Mouse (Mus musculus): ENCODE measurements around the gene Dysf. TPM values are rescaled to one million over a fixed set of nuclear protein-coding genes. Genes with fewer than 3 reads are reported as not detected.
A peak's percentile ranks its signal among the peaks of the same experiment; 100 is the strongest.

The Dysf gene
- total RNA-seq, 4 experiments from 2014 or later, result 3.7 to 5.6 (median 3.8) TPM

DNA sequence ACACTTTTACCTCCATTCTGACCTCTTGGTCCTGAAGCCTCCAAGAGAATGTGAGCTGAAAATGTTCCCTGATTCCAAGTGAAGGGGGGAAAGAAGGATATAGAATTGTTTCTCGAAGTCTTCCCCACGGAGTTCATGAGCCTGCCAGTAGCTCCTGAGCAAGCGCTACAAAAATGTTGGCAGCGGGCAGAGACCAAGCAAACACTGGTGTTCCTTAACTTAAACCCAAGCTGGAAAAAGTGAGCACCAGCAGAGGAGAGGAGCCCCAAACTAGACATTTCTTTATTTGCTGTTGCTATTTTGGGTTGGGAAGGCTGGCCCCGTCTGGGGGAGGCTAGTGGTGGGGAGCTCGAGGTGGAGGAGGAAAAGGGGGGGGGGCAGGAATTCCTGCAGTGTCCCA is 102.0 kb downstream of the Dysf start:
- DNase-seq (ENCODE audit: low spot score in 2 of 2), result no peak

DNA sequence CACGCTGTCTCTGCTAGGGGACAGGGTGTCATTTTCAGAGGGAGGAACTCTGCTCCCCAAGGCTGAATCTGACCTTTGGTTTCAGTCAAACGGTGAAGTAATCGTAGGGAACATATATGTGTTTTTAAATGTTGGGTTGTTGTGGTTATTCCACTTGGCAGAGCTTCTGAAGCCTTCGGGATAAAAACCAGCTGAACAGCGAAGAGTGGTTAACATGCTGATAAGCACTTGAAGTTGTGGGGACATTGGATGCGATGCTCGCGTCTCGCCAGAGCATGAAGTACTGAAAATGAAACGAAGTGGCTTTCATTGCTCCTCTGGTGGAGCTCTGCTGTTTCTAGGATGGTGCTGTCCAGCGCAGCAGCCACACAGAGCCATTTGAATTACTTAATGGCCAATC is 102.7 kb downstream of the Dysf start:
- DNase-seq (ENCODE audit: low spot score in 2 of 2), result no peak

DNA sequence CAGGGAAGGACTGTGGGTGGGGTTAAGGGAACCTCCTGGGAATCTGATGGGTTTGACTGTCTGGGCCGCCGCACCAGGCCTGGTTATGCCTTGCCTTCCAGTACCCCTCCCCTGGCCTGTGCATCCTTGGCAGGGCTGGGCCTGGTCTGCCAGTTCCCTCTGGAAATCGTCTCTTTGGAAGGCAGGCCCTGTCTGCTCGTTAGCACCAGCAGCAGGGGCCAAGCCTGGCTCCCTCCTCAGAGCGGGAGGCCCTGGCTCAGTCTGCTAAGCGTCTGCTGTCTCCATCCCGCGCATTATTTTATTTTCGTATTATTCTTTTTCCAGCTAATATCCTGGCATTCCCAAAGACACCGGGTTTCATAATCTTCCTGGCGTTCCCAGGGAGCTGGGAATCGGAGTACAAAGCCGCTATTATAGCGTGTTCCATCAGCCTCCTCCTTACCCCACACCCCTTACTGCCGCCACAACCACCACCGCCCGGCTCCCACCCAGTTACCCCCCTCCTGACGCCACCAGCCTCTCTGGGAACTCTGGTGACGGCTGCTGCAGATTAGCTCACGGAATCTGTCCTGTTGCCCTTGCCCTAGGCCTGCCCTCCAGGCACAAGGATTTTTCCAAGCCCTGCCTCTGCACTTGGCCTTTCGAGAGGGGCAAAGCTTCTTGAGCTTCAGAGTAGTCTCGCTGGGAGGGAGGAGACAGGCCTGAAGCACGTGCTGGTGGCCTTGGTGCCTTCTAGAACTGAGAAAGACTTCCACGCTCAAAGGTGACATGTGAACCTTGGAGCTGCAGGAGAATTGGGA is 111.5 kb downstream of the Dysf start:
- no peak for DNase-seq (ENCODE audit: low spot score in 2 of 2)

DNA sequence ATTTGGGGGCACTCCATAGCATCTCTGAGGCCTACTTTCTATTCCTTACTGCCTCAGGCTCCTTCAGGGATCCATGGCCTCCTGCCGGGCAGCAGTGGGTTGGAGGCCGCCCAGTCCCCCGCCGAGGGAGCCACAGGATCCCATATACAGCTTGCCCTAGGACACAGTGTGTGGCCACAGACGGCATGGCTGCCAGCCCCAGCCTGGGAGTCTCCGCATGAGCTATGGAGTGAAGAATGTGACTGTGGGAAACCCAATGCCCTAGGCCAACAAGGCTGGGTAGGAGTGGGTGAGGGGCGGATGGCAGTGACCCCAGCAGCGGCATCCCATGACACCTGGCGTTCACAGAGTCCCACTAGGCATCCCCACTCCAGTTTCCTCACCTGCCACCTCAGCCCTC is 116.2 kb downstream of the Dysf start:
- no peak for DNase-seq (ENCODE audit: low spot score in 2 of 2)

DNA sequence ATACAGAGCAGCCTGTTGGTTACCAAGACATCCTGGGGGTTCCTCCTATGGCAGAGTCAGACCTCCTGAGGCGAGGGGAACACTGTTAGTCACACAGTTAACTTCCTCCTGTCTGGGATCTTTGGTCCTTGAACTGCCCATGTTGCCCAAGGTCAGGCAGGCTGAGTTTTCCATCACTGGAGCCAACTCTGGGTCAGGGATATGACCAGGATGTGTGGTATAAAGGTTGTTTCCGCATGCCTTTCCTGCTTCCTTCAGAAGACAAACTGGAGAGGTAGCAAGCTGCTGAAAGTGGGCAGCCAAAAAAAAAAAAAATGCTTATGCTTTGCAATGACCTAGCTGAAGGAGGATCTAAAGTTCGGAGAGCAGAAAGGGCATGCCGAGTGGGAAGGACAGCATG is 116.7 kb downstream of the Dysf start:
- no peak for DNase-seq (ENCODE audit: low spot score in 2 of 2)

DNA sequence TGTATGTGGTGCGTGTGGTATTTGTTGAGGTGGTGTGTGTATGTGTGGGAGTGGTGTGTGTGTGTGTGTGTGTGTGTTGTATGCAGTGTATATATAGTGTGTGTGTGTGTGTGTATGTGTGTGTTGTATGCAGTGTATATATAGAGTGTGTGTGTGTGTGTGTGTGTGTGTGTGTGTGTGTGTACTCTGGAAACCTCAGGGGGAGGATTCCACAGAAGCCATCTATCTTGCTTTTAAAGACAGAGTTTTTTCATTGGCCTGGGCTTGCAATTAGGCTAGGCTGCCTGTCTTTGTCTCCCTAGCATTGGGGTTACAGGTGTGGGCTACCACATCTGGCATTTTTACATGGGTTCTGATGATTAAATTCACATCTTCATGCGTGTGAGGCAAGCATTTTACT is 119.8 kb downstream of the Dysf start:
- no peak for DNase-seq (ENCODE audit: low spot score in 2 of 2)

DNA sequence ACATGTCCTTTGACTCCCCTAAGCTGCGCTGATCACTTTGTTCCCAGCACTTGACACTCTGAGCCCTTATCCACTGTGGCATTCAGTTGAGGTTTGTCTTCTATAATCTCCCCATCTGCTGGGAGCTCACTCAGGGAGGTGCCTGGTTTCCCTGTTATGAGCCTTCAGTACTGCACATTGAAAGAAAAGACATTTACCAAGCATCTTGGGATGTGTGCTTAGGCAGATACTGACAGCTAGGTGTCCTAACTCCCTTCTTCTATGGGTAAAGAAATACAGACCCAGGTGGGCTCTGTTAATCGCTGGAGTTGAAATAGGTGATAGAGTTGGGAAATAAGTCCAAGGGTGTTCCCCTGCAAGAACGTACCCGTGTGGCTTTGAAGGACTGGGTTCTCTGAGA is 122.5 kb downstream of the Dysf start:
- no peak for DNase-seq (ENCODE audit: low spot score in 2 of 2)

DNA sequence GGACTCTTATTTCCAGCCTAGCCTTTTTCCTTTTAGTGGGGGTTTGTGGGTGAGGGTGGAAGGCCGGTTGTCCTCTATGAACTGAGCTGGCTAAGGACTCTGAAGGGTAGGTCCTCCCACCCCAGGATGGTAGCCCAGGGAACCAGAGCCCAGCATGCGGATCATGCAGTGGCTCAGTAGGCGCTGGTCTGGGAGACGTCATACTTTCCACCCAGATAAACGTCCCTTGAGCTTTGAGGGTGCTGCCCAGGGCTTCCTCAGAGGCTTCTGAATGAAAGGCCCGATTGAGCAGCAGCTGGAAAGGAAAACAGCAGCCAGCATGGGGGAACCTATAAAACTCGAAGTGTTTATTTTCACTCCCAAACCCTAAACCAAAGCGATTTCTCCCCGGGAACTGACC is 123.1 kb downstream of the Dysf start:
- no peak for DNase-seq (ENCODE audit: low spot score in 2 of 2)

DNA sequence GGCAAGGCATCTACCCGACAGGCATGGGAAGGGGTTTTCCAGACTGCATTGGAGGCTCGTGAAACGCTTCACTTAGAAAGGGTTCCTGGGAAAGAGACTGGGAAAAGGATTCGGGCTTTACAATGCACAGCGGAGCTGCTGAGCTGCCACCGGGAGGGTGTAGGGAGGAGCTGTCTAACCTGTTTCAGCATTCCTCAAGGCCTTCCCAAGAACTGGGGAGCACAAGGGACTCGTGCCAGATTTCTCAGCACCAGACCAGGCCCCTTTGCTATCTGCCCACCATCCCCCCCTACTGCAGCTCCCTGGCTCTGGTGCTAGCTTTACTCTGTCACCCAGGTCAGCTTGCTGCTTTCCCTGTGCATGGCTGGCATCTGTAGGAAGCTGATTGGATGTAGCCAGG is 124.7 kb downstream of the Dysf start:
- no peak for DNase-seq (ENCODE audit: low spot score in 2 of 2)

DNA sequence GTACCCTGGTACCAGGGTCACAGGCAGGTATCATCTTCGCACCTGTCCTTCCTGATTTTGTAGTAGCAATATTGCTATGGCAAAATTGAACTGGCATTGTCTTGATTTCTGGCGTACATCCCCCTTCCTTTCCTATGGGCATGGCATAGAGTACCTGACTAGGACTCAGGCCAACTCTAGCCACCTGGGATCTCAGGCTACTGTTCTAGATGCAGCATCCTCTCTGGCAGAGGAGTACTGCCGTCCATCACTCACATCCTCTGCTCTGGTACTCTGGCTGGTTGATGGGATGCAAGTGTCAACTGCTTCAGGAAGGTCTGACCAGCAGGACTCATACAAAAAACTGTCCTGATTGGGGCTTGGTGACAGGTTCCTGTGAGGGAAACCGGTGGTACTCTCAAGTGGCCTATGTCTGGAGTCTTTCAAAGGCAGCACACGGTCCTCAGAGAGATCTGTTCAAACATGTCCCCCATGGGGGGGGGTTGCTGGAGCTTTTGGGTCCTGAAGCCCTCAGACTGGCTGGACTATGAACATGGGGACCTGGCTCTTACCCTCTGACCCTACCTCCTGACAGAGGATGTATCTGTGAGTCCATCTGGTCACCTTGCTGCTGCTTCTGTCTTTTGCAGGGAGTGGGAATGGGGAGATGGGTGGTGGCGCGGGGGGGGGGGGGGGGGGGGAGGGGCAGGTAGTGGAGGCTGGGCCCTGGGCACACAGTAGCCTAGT is 125.8 kb downstream of the Dysf start:
- DNase-seq (ENCODE audit: low spot score in 2 of 2), result no peak

DNA sequence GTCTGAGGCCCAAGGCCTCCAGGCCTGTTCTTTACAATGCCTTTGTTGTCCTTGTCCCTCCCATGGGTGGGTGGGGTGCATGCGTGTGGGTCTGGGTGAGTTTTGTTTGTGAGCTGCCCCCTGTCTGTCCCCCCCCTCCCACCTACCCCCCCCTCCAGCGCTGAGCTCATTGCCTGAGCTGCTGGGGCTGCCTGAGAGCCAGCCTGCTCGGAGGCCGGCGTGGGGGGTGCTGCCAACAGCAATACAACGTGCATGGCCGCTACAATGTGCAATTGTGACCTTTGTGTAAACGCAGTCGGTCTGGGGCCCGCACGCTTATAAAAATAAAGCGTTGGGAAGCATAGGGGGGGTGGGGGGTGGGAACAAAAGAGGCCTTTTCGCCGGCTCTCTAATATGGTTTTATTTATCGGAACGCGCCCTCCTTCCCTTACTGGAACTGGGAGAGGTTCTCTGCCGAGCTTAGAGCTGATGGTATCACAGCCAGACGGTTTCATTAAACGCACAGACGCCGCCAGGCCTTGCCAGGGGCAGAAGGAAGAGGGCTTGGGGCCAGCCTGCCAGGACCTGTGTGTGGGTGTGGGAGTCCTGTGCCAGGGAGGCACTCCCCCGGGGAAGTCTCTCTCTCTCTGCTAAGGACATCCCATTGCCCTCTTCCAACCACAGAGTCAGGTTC is 126.5 kb downstream of the Dysf start:
- DNase-seq (ENCODE audit: low spot score in 2 of 2), result peak in 1 of 2 experiments; percentile 70

DNA sequence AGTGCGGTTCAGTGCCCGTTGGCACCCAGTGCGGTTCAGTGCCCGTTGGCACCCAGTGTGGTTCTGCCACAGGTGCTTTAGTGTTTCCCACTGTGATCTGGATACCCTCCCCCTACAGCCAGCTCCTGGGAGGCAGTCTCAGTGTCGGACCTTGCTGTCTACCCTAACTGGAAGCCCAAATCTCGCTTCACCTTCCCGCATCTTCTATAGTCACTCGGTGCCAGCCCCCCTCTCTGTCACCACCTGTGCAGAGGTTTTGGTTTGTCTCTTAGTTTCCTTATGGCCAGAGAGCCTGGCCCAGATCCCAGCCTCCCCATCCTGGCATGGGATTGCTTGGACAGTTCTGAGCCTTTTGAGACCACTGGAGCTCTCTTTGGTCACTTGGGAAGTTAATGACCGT is 127.3 kb downstream of the Dysf start:
- DNase-seq (ENCODE audit: low spot score in 2 of 2), result no peak

DNA sequence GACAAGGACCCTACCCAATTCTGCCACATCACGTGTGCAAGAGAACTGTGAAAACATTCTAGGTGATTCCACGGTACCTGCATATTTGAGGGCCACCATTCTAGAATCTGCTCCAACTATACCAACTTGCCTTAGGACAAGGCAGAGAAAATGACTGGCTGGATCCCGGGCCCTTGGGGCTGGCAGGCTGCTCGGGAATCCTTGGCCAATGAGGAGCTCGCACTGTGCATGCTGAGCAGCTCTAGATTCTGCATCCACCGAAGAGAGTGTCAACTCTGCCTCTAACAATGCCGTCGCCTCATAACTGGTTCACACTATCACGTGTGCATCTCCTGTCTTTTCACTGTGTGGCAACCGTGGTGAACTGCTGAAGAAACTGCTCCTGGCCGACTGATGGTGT is 128.0 kb downstream of the Dysf start:
- no peak for DNase-seq (ENCODE audit: low spot score in 2 of 2)

DNA sequence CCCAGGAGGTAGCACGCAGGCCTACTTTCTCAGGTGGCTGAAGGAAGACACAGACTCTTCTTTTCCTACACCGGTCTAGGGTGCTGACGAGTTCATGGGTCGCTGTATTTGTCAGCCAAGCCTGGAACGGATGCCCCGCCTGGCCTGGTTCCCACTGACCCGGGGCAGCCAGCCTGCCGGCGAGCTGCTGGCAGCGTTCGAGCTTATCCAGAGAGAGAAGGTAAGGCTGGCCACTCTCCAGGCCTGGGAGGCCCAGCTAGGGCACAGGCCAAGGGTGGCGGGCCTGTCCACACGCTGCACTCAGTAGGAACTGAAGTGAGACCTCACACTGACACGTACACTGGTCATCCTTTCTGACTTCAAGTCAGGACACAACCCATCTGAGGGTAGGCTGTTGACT is 131.5 kb downstream of the Dysf start:
- DNase-seq (ENCODE audit: low spot score in 2 of 2), result peak in 1 of 2 experiments; percentile 17

DNA sequence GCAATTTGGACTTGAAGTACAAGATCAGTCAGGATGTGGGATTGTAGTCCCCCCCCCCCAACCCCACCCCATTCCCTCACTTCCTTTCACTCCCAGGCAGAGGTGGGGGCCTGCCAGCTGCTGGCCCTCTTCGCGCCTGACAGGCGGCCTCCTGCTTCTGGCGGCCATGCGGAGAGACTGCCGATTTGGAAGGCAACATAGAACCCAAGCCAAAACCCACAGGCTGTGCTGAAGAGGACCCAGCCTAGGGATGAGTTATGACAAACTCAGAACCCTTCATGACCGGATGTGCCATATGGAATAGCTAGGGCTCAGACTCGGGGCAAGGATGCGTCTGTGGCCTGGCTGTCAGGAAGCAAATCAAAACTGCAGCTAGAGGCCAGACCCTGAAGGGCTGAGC is 134.1 kb downstream of the Dysf start:
- DNase-seq (ENCODE audit: low spot score in 2 of 2), result no peak

DNA sequence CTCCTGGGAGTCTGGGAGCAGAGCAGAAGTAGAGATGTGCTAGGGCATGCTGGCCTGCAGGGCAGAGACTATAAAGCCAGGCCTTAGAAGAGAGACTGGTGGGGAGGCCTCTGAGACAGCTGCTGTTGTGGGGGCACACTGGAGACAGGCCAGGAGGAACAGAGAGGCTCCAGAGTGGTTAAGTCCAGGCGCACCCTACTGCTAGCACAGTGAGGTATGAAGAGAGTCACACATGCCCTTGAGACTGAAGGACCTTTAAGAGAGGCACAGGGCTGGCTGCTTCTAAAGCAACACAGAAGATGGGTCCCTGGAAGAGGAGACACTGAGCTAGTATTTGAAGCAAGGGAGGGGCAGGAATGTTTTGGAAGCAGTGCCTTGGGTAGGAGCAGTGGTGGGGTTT is 134.9 kb downstream of the Dysf start:
- no peak for DNase-seq (ENCODE audit: low spot score in 2 of 2)

DNA sequence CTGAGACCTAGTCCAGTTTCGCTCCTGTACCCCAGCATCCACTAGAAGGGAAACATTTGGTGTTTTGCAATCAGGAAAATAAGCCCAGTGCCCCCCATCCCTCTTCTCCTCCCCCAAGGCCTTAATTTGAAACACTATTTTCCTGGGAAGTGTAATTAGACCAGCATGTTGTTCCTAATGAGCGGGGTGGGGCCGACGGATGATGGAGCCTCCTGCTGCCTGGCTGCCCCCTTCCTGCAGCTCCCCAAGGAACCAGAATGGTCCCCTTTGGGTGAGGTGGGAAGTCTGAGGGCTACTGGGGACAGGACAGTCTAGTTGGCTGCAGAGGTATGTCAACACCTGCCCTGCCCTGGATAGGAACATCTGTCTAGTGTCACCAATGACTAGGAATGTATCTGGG is 136.0 kb downstream of the Dysf start:
- DNase-seq (ENCODE audit: low spot score in 2 of 2), result no peak

DNA sequence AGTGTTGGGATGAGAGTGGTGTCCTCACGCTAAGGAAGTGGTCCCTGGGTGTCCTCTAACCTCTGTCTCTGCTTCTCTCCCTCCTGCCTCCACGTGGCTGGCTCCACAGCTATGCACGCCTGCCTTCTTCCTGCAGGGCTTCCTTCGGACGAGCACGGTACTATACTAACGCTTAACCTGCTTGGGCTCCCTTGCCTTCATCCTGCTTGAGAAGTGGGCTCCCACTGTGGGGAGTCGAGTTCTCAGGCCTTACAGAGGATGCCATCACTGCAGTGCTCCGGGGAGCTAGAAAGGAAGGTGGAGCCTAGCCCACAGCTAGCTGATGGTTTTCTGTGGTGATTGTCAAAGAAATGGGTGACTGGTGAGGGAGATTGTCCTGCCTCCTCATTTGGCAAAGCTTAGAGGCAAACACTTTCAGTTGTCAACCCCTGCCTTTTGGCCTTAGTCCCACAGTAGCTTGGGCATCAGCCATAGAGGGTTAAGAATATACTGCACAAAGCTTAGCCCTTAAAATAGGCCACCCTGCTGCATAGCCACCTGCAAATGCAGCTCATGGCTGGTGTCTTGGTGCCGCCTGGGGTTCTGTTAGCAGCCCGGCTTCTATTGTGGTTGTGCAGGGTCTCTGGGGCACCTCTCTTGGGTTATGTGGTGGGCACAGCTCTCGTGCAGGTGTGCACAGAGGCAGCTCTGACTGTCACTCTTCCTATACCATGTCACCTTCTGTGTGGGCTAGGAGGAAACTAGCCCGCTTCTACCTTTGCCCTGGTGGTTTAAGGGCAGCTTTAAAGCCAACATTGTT is 139.0 kb downstream of the Dysf start:
- no peak for DNase-seq (ENCODE audit: low spot score in 2 of 2)

DNA sequence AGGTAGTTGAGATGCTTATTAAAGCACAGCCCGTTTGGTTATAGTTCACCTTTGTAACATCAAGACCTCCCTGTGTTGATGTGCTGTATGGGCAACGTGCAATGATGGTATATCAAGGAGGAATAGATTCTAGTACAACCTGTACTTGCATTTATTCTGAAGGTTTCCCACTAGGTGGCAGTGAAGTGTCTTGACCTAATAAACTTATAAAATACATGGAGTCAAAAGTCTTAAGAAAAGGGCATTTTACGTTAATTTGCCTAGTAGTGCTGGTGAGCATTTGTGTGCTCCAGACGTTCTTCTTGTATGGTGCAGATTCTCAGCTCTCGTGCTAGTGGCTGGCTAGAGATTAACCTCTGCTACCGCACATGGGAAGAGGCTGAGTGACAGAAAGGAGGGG is 140.1 kb downstream of the Dysf start:
- DNase-seq (ENCODE audit: low spot score in 2 of 2), result no peak

DNA sequence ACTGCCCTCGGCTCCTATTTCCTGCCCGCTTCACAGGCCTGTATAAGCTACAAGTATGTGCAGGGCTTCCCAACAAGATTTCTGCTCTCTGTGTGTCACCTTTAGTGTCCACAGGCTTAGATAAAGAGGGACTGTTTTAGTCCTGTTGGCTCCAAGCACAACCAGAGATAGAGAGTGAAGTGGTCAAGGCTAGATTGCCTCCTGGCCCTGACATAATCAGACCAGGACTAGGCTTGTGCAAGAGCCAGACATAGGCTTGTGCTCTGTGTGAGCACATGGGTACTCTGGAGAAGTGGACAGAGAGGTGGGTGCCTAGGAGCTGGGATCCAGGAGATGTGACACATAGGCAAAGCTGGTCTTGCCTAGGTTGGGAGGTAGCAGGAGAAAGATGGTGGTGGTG is 146.1 kb downstream of the Dysf start:
- DNase-seq (ENCODE audit: low spot score in 2 of 2), result no peak

DNA sequence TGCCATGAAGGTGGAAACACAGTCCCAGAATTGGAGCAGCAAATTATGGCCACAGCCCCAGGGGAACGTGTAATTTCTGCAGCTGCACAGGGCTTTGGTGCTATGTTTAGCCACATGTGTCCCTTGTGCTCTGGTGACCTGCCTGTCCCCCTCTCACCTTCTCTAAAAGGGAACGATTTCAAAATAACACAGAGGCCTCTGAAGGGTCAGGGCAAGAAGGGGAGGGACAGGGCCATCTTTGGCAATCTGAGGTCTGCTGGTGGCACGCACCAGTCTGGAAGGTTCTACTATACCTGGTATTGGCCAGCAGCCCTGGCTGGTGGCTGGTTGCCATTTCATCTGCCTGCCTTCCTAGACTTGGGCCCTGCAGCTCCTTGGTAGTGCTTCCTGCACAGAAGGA is 147.4 kb downstream of the Dysf start:
- DNase-seq (ENCODE audit: low spot score in 2 of 2), result no peak

Data from left cerebral cortex, adult 8-10 months (tissue).